Mouse (Mus musculus): ENCODE results near the gene Zfyve1. TPM values are rescaled to one million over a fixed set of nuclear protein-coding genes. Genes with fewer than 3 reads are reported as not detected.

The Zfyve1 gene
- polyA plus RNA-seq, 1 experiment from 2014 or later = 16.2 TPM

Other genes with a start within 250 kb of the Zfyve1 start
- 3.6 and 3.7 TPM in 2 replicates for gene Dpf3, start 109.5 kb downstream of the Zfyve1 start, polyA plus RNA-seq (2014; fragmentation: Nextera tagmentation; extraction: Ambion mirVana)
- gene Dcaf4, start 76.8 kb downstream of the Zfyve1 start, polyA plus RNA-seq (2014; fragmentation: Nextera tagmentation; extraction: Ambion mirVana) = 28.1 and 31.7 TPM in 2 replicates
- 279 and 308 TPM in 2 replicates for gene Rbm25, start 34.0 kb upstream of the Zfyve1 start, polyA plus RNA-seq (2014; fragmentation: Nextera tagmentation; extraction: Ambion mirVana)
- 68.0 and 71.2 TPM in 2 replicates for gene Psen1, start 90.9 kb upstream of the Zfyve1 start, polyA plus RNA-seq (2014; fragmentation: Nextera tagmentation; extraction: Ambion mirVana)
- gene Papln, start 166.4 kb upstream of the Zfyve1 start, polyA plus RNA-seq (2014; fragmentation: Nextera tagmentation; extraction: Ambion mirVana) = not detected in 2 replicates

Data from limb, embryonic 11.5 days (tissue).